Comparison of ENCODE assay signal across 13 mouse cellular contexts in the genomic region with DNA sequence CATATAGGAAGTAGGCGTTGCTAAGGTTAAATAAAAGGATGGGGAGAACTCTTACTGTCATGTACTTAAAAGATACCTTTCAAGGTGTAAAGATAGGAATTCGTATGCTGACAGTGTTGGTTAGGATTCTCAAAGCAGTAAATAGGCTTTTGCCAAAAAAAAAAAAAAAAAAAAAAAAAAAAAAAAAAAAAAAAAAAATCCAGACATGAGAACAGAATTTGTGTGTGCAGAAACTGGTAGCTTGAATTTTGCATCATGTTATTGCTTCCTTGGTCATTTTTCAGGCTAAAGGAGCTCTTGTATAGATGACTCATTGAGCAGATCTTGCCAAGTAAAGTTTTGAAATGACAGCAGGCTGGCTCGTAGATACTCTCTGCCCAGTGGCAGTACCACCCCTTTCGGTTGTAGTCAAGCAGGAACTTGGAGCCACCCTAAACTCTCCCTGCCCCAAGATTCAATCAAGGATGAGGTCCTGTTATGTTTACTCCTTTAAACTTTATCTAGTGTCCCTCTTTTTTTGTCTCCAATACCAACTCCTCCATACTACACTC.
"Had no signal": no experiment of that assay in that cellular context is flagged by ENCODE, and none has a peak within 500 bp of the region (broad histone marks: within the 10 kb centered on the region; RNA-seq: fewer than 3 reads in every experiment).

No protein-coding gene starts in this region.

- H3K4me3 ChIP-seq: limb, embryonic 12.5 days; liver, embryonic 13.5 days; lung, embryonic 15.5 days; midbrain, embryonic 13.5 days had no signal

- H3K9me3 ChIP-seq: limb, embryonic 12.5 days; liver, embryonic 13.5 days; lung, embryonic 15.5 days; midbrain, embryonic 13.5 days had no signal

- H3K9ac ChIP-seq: limb, embryonic 12.5 days; liver, embryonic 13.5 days; liver, postnatal 0 days; lung, embryonic 15.5 days; midbrain, embryonic 13.5 days had no signal

- H3K27ac ChIP-seq: kidney, postnatal 0 days; limb, embryonic 12.5 days; liver, embryonic 13.5 days; lung, embryonic 15.5 days; macrophage; midbrain, embryonic 13.5 days had no signal

- H3K4me2 ChIP-seq: limb, embryonic 12.5 days; liver, embryonic 13.5 days; lung, embryonic 15.5 days; midbrain, embryonic 13.5 days had no signal

- H3K4me1 ChIP-seq: limb, embryonic 12.5 days; liver, embryonic 13.5 days; lung, embryonic 15.5 days; midbrain, embryonic 13.5 days had no signal

- H3K27me3 ChIP-seq: limb, embryonic 12.5 days; liver, embryonic 13.5 days; lung, embryonic 15.5 days; midbrain, embryonic 13.5 days had no signal

- DNase-seq: kidney, postnatal 36 days; liver; liver, embryonic 13.5 days; liver, postnatal 0 days; lung, postnatal 14 days; right cerebral cortex, adult 18-20 months; thymus, adult 2 months; thymus, postnatal 36 days had no signal

- ATAC-seq: liver, postnatal 0 days; midbrain, embryonic 13.5 days had no signal

- H3K36me3 ChIP-seq: limb, embryonic 12.5 days; liver, embryonic 13.5 days; lung, embryonic 15.5 days; midbrain, embryonic 13.5 days had no signal
